Mouse (Mus musculus) brain, embryonic 14.5 days (tissue): ENCODE data around the gene Unc5cl.

Source experiments
- CTCF ChIP-seq: fragments of 200-500 bp; IDR thresholded peaks from 2 replicates; pipeline ENCODE4 v1.5.1; 2012; ENCODE audit warnings: inconsistent platforms, mild to moderate bottlenecking, moderate library complexity, borderline replicate concordance; ENCODE audit not compliant: insufficient read depth, insufficient read length; ENCODE audit errors: extremely low read depth
- POLR2A ChIP-seq: fragments of 200-500 bp; IDR thresholded peaks from 2 replicates; pipeline ENCODE4 v1.6.1; 2012; ENCODE audit warnings: mild to moderate bottlenecking, inconsistent platforms, borderline replicate concordance; ENCODE audit not compliant: poor library complexity, insufficient read depth, insufficient read length, severe bottlenecking; ENCODE audit errors: extremely low read depth

- TF ChIP-seq POLR2A (no peak), CTCF (no peak)
These were observed 90.7 kb downstream of the Unc5cl start for GRCm38 (mm10) chr17:48545223-48545943.
